Mouse (Mus musculus) cerebellum, adult 2 months (tissue): Measurements from ENCODE around the gene Pnpo.

Source experiments
- CTCF ChIP-seq: fragments of 200-500 bp; IDR thresholded peaks from 2 replicates; pipeline ENCODE4 v1.5.1; 2011; ENCODE audit warnings: low read depth, mild to moderate bottlenecking, control low read depth, low read length, moderate library complexity, borderline replicate concordance; ENCODE audit not compliant: insufficient read depth
- POLR2A ChIP-seq: fragments of 200-500 bp; IDR thresholded peaks from 2 replicates; pipeline ENCODE4 v1.6.1; 2011; ENCODE audit warnings: low read length, control low read depth, borderline replicate concordance; ENCODE audit not compliant: insufficient read depth

DNA sequence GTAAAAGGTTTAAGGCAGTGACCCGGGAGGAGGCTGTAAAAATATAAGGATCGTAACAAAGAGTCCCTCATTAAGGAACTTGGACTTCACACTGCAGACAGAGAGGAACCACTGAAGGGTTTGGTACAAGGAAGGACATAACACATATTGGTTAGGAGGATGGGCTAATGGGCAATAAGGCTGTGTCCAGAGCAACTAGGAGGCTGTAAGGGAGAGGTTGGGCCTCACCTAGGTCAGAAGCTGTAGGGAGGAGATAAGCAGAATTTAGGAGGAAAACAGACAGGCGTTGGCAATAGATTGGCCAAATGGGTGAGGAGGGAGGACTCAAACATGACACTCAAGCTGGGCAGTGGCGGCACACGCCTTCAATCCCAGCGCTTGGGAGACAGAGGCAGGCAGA, 26.4 kb downstream of the Pnpo start:
- TF ChIP-seq POLR2A: no peak
- no peak for TF ChIP-seq CTCF
